Mouse (Mus musculus) spleen, postnatal 36 days (tissue): Measurements from ENCODE around the gene Tepp.
A peak's percentile ranks its signal among the peaks of the same experiment; 100 is the strongest.

Source experiments
- DNase-seq, 2 experiments: peaks; one replicate each; pipeline ENCODE4 v3.0.0; 2022; ENCODE audit warnings: low spot score in 2 of 2, mixed read lengths in 1 of 2

Tepp gene

GRCm38 (mm10) chr8:95331156-95331719 is 20.9 kb downstream of the Tepp start:
- no peak for DNase-seq

GRCm38 (mm10) chr8:95331720-95332436 is 21.5 kb downstream of the Tepp start, which contains the start of the genes Zfp319 and Usb1:
Gene Zfp319 (minus strand): TSS chr8:95331950.
Gene Usb1 (plus strand): TSS chr8:95332284.
- DNase-seq, result peak; percentile 92 to 93

- DNase-seq, result no peak
These were observed 22.3 kb downstream of the Tepp start for GRCm38 (mm10) chr8:95332437-95333199.

GRCm38 (mm10) chr8:95335706-95336105 is 25.3 kb downstream of the Tepp start:
- no peak for DNase-seq

- no peak for DNase-seq
These were observed 26.0 kb downstream of the Tepp start for GRCm38 (mm10) chr8:95336363-95336762.

GRCm38 (mm10) chr8:95341721-95342120 is 31.4 kb downstream of the Tepp start:
- no peak for DNase-seq

GRCm38 (mm10) chr8:95344668-95345067 is 34.3 kb downstream of the Tepp start:
- DNase-seq, result no peak

GRCm38 (mm10) chr8:95346643-95347545 is 36.5 kb downstream of the Tepp start:
- no peak for DNase-seq

GRCm38 (mm10) chr8:95348356-95348755 is 38.0 kb downstream of the Tepp start:
- no peak for DNase-seq

- DNase-seq, result peak in 1 of 2 experiments; percentile 25
These were observed 38.7 kb downstream of the Tepp start for GRCm38 (mm10) chr8:95348811-95349630.

- DNase-seq, result no peak
These were observed 41.1 kb downstream of the Tepp start for GRCm38 (mm10) chr8:95351461-95351860.

- no peak for DNase-seq
These were observed 41.9 kb downstream of the Tepp start, which contains the start of gene Mmp15 for GRCm38 (mm10) chr8:95352151-95352870. Gene Mmp15 (plus strand): TSS chr8:95352268.

- no peak for DNase-seq
These were observed 42.8 kb downstream of the Tepp start for GRCm38 (mm10) chr8:95352871-95353866.

GRCm38 (mm10) chr8:95354606-95355005 is 44.2 kb downstream of the Tepp start:
- DNase-seq, result no peak

- DNase-seq, result no peak
These were observed 48.4 kb downstream of the Tepp start for GRCm38 (mm10) chr8:95358550-95359411.

- DNase-seq, result peak in 1 of 2 experiments; percentile 20
These were observed 50.0 kb downstream of the Tepp start for GRCm38 (mm10) chr8:95360181-95361015.

GRCm38 (mm10) chr8:95361016-95361341 is 50.6 kb downstream of the Tepp start:
- DNase-seq, result no peak
